Mouse (Mus musculus) right cerebral cortex, adult 2 months (tissue): ENCODE measurements at regions not wholly inside any gene's neighbourhood (a gene's known extent, or its start where the extent isn't known, plus 50 kb on each side); places are given as distances from the start of the nearest gene placed in this dataset.
A peak's percentile ranks its signal among the peaks of the same experiment; 100 is the strongest.
"Not testable (repeated sequence)": the region's sequence is repeated elsewhere in the genome, so short reads cannot be mapped to it uniquely, and the experiment has no call there.

Source experiments
- DNase-seq, 2 experiments: peaks; one replicate each; pipeline ENCODE4 v3.0.0; 2021 to 2022; ENCODE audit warnings: low spot score in 2 of 2

DNA sequence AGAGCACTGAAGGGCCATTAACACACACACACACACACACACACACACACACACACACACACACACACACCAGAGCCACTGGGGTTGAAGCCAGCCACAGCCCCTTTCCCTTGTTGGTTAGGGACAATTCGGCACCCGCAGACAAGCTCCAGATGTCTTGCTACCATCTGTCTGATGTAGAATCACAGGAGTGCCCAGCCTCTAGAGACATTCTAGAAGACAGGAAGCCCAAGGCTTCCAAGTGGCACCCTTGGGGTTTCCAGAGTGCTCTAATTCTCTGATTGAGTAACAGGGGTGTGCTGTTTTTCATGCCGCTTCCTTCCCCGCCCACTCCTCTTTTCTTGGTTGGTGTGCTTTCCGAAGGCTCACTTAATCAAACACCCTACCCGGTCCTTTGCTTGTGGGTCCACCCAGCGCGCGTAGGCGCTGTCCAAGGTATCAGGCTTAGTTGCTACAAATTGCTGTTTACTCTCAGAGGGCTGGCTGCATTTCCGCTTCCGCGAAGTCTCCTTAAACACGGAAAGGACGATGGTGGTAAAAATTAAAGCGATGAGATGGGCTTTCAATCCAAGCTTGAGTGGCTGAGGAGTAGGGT is 59.5 kb upstream of the Zbtb18 start:
- DNase-seq: no peak

DNA sequence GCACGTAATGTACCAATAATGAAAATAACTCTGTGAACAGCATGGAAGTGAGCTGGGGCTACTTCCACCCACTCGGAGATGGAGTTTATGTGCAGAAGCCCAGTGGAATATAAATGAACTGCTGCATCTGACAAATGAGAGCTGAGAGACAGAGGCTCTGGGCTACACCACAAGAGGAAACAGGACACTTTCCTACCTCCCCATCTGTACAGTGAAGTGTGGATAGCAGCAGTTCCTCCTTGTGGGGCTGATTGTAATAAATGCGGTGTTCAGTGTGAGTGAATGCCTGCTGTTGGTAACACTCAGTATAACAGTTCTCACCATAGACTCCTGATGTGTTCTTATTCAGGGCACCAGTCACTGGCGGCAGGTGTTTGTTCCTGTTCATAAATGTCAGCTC is 60.0 kb upstream of the Zbtb18 start:
- peak; percentile 53 to 58 for DNase-seq

DNA sequence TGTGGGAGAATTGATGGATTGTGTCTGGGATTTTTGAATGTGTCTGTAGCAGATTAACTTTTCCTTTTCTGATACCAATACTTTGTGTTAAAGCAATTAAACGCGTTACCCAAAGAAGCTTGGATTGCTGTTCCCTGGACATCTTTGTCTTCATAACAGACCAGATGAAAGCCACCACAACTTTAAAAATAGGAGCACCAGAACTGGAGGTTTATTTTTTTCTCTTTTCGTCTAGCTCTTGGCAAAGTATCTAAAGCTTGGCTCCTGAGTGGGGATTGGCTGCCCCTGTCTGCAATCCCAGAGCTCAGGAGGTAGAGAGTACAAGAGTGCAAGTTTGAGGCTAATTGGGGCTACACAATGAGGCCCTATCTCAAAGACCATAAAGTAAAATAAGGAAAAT is 64.0 kb upstream of the Zbtb18 start:
- DNase-seq: no peak

GRCm38 (mm10) chr1:177373226-177373825 is 68.8 kb upstream of the Zbtb18 start:
- no peak for DNase-seq

DNA sequence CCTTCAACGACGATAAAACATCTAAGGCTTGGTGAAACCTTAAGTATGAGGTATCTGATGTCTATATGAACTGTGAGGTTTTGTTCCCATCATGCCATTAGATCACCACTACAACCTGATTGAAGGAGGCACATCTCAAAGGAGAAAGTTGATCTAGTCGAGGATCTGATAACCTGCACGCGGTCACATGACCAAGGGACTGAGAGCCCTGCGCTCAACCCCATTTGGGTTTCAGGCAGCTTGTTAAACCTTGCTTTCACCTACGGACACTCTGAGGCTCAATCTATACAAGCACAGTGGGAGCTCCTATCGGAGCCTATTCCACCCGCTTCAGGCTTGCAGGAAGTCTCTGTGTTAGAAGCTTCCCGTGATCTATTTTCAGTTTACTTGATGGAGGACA is 70.1 kb upstream of the Zbtb18 start:
- DNase-seq: no peak

DNA sequence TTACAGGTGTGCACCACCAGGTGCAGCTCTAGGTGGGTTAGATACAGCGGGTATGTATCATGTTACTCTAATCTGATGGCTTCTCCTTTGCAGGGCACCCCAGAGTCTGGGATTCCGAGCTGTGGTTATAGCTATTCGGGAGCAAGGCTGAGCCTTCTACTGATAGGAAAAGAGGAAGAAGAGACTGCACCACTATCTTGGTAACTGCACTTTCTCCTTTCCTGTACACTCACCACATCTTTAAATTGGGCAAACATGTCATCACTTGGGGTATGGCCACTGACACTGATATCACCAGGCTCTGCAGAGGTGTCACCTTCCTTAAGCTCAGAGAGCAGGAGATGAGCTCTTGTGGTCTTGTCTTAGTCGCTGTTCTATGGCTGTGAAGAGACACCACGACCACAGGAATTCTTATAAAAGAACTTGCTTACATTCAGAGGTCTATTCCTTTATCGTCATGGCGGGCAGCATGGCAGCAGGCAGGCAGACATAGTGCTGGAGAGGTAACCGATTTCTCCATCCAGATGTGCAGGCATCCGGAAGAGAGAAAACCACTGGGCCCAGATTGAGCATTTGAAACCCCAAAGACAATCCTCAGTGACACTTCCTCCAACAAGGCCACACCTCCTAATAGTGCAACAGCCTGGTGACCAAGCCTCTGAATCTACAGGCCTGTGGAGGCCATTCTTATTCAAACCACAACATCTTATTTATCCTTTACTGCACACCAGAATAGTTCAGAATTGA is 74.1 kb upstream of the Zbtb18 start:
- no peak for DNase-seq

- no peak for DNase-seq
Observed at GRCm38 (mm10) chr1:177366914-177367313, 75.2 kb upstream of the Zbtb18 start.

GRCm38 (mm10) chr1:177366475-177366874 is 75.7 kb upstream of the Zbtb18 start:
- no peak for DNase-seq

- no peak for DNase-seq
Observed at GRCm38 (mm10) chr1:177364355-177364754, 77.8 kb upstream of the Zbtb18 start.

DNA sequence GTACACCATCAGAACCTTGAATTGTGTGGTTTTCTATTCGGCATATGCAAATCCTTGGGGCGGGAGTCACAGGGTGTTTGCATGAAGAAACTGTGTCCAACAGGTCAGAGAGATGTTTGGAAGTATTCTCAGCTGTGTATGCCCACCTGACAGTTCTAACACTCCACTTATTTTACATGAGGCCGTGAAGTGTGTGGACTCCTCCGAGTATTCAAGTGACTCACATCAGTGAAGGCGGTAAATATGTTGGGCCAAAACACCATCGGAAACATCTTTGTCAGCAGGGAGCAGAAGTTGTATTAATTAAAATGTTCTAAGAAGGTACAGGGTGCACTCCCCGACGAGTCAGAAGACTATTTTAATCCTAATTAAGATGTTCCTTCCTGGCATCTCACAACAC is 79.8 kb upstream of the Zbtb18 start:
- DNase-seq: no peak

DNA sequence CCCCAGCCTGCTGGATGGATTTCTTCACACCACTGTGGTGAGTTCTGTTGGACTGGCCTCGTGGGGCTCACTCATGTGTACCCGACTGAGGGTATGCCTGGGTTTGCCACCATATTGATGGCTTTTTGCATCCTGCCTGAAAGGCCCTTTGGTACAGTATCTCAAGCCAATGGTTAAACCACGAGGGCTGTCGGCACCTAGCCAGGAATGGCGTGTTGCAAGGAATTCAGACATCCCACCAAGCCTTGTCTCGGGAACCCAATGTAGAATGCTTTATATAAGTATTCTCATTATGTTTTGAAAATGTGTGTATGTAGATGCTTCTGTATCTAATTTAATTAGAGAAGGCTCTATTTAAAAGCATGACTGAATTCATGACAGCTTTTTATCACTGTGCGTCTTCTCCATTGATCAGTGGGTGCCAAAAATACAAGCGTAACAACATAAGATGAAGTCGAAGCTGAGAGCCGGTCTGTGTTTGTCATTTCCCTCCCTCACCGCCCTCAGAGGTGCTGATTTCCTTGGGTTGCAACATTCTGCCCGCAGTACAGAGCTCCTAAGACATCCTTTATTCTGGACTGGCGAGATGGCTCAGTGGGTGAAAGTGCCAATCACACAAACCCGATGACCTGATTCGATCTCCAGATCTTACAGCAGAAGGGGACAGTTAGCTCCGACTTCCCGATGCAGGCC is 90.5 kb upstream of the Akt3 start:
- DNase-seq: peak in 1 of 2 experiments; percentile 36

GRCm38 (mm10) chr1:177347208-177347607 is 89.2 kb upstream of the Akt3 start:
- peak; percentile 83 to 84 for DNase-seq

- no peak for DNase-seq
Observed at GRCm38 (mm10) chr1:177346540-177346939, 88.5 kb upstream of the Akt3 start.

GRCm38 (mm10) chr1:177345540-177345939 is 87.5 kb upstream of the Akt3 start:
- no peak for DNase-seq

DNA sequence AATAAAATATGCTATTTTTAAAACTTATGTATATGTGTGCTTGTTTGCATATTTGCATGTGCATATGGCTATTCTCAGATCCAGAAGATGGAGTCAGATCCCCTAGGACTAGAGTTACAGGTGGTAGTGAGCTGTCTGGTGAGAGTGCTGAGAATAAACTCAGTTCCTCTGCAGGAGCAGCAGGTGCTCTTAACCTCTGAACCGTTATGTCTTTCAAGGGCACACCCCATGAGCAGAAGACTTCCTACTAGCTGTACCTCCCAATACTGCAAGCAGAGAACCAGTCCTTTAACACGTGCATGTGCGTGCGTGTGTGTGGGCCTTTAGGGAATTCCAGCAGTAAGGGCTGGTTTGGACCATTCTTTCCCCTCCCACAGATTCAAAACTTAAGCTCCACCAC is 85.9 kb upstream of the Akt3 start:
- no peak for DNase-seq

DNA sequence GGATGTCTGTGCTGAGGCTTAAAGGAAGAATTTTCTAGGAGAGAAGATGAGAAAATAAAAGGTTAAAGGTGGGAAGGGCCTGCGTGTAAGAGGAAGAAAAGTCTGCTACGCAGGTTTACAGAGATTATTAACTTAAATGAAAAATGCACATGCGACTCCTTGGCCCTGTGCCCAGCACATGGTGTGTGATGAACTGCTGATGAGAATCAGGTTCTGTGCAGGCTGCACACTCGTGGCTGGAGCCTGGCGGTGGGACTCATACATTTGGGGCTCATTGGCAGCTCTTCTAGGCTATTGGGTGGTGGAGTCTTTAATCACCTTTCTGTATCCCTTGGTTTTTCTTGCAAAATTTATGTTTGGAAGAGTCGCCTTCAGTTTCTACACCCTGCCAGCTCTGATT is 85.1 kb upstream of the Akt3 start:
- no peak for DNase-seq

DNA sequence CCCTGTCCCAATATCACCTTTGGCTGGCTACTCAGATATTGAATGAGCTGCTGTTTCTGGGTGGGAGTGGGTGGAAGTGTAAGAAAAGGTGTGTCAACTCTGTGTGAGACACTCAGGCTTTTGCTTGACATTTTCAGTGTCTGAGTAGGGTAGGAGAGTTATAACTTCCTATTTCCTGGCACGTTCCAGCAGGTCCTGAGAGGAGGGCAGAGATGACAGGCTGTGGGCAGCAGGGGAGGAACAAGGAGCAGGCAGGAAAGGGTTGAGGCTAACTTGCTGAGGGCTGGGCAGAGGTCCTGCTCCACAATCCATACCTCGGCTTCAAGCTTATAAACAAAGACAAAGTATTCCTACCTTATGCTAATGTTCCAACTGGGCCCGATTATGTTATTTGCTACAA is 82.2 kb upstream of the Akt3 start:
- DNase-seq: no peak

DNA sequence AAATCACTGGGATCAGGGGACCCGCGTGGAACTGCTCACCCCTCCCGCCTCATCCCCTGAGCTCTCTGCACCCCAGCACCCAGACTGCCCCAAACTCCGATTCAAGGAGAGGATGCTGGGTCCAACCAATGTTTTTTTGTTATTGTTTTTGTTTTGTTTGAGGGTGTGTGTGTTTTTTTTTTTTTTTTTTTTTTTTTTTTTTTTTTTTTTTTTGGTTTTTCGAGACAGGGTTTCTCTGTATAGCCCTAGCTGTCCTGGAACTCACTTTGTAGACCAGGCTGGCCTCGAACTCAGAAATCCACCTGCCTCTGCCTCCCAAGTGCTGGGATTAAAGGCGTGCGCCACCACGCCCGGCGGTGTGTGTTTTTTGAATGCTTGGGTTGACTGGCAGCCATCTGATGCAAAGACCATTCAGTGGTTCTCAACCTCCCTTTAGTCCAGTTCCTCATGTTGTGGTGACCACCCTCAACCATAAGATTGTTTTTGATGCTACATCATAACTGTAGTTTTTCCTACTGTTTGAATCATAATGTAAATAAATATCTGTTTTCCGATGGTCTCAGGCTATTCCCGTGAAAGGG is 81.3 kb upstream of the Akt3 start:
- not testable (repeated sequence) for DNase-seq

DNA sequence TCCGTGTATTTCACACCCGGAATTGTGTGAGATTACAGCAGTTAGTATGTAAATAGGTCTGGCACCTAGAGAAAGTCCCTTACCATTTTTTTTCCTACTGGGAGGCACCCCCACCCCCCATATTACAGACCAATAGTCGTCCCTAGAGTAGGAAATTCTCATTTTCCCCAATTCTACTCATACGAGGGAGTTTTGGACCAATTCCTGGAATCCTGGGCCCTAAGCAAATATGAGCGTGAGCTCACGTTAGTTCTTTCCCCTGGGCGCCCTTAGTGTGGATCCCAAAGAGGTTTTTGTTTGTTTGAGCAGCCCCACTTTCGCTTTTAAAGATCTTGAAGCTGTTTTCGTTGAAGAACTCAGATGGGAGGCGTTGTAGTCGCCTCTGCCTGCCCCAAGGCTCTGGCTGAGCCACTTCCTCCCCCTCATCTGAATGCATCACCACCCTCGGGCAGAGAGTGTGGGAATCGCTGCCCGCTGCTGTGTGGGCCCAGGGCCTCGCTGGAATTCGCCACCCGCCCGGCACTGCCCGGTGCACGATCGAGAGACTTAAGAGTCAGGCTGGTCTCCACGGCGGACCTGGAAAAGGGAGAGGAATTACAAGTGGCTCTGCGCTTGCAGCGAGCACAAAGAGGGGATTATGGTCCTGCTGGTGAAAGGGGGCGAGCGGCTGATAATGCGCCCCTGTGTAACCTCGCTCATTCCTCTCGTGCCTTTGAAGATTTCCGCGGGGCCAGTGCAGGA is 80.6 kb upstream of the Akt3 start:
- peak; percentile 64 to 68 for DNase-seq

DNA sequence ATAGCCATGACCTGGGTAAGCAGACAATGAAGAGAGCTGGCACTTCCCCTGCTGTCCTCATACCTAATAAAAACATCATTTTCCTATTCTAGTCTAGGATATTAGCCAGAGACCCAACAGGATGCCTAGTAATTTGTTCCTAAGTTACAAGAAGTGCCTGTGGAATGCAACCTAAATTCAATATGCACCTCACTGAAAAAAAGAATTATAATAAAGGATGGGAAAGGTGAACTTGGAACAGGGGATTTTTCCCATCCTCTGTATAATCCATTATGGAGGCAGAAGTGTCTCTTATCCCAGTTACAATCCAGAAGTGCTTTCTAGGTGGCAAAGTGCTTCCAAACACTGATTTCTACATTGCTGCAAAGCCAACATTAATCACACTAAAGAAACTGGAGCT is 79.8 kb upstream of the Akt3 start:
- DNase-seq: no peak

DNA sequence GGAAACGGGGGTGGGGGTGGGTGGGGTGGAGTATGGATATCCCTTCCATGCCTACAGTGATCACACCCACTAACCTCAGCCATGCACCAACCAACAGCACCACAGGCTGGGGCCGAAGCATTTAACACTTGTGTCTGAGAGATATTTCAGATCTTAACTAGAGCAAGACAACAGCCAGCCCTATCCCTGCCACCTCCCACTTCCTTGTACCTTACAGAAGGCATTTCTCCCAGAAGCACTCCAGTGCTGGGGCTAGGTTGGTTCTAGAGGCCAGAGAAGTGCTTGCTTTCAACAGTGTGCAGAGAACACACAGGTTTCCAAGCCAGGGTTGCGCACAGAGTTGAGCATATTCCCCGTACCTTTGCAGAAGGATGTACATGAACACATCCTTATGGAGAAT is 79.1 kb upstream of the Akt3 start:
- peak in 1 of 2 experiments; percentile 18 for DNase-seq

GRCm38 (mm10) chr1:177336436-177336835 is 78.4 kb upstream of the Akt3 start:
- DNase-seq: no peak
